Mouse (Mus musculus) lung, postnatal 0 days (tissue): Measurements from ENCODE around the gene Cdhr3. TPM values are rescaled to one million over a fixed set of nuclear protein-coding genes. Genes with fewer than 3 reads are reported as not detected.

Experiments
- ATAC-seq: fragments of 200-750 bp; cut with Nextera tagmentation; 2 replicates; pipeline ENCODE4 v1.8.0; 2017; ENCODE audit warnings: moderate library complexity
- DNase-seq: peaks from one replicate; pipeline ENCODE4 v3.0.0-alpha.2; 2016; ENCODE audit warnings: low spot score
- H3K27ac ChIP-seq: fragments of 300-500 bp; sonication (generic); 2 replicates; pipeline ENCODE4 v1.5.1; 2014; ENCODE audit warnings: antibody characterized with exemption, mild to moderate bottlenecking, low read length, mixed read lengths
- H3K27me3 ChIP-seq: fragments of 300-500 bp; sonication (generic); replicated peaks from 2 replicates; pipeline ENCODE4 v1.6.1; 2014; ENCODE audit warnings: low read length, mixed read lengths; ENCODE audit not compliant: insufficient read depth
- H3K36me3 ChIP-seq: fragments of 300-500 bp; sonication (generic); 2 replicates; pipeline ENCODE4 v1.6.1; 2014; ENCODE audit warnings: low read length, mixed read lengths; ENCODE audit not compliant: insufficient read depth
- H3K4me1 ChIP-seq: fragments of 300-500 bp; sonication (generic); 2 replicates; pipeline ENCODE4 v1.6.1; 2014; ENCODE audit warnings: antibody characterized with exemption, low read depth, low read length, mixed read lengths; ENCODE audit not compliant: insufficient read depth
- H3K4me2 ChIP-seq: fragments of 300-500 bp; sonication (generic); replicated peaks from 2 replicates; pipeline ENCODE4 v1.6.1; 2014; ENCODE audit warnings: low read depth, mild to moderate bottlenecking, low read length, moderate library complexity, mixed read lengths
- H3K4me3 ChIP-seq: fragments of 300-500 bp; sonication (generic); 2 replicates; pipeline ENCODE4 v1.5.1; 2014; ENCODE audit warnings: low read depth, low read length
- H3K9ac ChIP-seq: fragments of 300-500 bp; sonication (generic); replicated peaks from 2 replicates; pipeline ENCODE4 v1.6.1; 2014; ENCODE audit warnings: low read depth, mild to moderate bottlenecking
- H3K9me3 ChIP-seq: fragments of 300-500 bp; sonication (generic); 2 replicates; pipeline ENCODE4 v1.6.1; 2016; ENCODE audit warnings: low read length, mixed read lengths
- CTCF ChIP-seq: IDR thresholded peaks from 2 replicates; pipeline ENCODE4 v1.5.1; 2016; ENCODE audit warnings: antibody characterized with exemption, mild to moderate bottlenecking
- EP300 ChIP-seq: IDR thresholded peaks from 2 replicates; pipeline ENCODE4 v1.6.1; 2016; ENCODE audit warnings: antibody characterized with exemption, mild to moderate bottlenecking, control low read depth
- WGBS: fragments of 180-500 bp; shearing (Covaris S2); extraction: QIAGEN DNeasy Blood & Tissue Kit; methylation state at CpG from one replicate; pipeline ENCODE4 v1.1.7; 2014; 5-methylcytosine and 5-hydroxymethylcytosine counted together
- polyA plus RNA-seq: library from polyadenylated mRNA; unstranded; fragments of >200 nt; fragmentation: Nextera tagmentation; extraction: Ambion mirVana; gene quantifications from 2 replicates; pipeline ENCODE4 v1.2.1, GENCODE M21; 2015

Gene Cdhr3
- polyA plus RNA-seq, 1 experiment from 2014 or later: 5.6 TPM

DNA sequence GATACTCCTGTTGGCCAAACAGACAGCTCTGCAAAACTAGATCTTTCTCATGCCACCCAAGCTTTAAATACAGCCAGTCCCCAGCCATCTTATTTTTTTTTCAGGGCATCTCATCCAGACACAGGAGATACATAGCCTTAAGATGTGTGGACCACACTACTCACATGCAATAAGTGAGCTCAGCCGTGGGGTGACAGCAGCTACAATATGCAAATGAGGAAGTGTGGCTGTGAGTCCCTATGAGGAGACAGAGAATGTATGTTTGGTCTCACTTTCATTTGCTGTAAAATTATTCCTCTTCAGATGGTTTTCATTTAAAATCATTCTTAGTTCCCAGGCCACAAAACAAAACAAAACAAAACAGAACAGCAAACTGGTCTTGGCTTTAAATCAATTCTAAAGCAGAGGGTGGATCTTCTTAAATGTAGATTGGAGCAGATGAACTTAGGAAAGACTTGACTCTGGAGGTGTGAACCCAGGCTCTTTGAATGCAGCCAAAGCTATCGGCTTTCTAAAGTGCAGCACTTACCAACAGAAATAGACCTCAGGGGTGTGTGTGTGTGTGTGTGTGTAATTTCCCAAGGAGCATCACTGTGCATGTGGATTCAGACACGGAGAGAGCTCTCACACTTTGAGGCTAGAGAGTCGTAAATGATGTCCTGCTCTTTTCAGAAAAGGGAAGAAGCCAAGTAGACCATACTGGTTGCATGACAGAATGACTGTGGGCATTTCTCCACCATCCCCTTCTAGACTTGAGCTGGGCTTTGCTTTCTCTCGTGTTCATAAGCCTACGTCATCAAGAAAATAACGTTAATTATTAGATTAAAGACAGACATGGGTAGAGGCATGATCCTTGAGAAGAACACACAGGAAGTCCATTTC, 75.6 kb downstream of the Cdhr3 start:
- Histone ChIP-seq H3K27me3 (no peaks in the 10 kb centered on the region), H3K36me3 (no peaks in the 10 kb centered on the region), H3K4me2 (no peak overlapping the region), H3K4me3 (no peak overlapping the region), H3K9ac (no peak overlapping the region), H3K4me1 (peaks cover 4% of the 10 kb centered on the region; the same call in 1 of the 2 replicates), H3K27ac (no peak overlapping the region), H3K9me3 (no peaks in the 10 kb centered on the region)
- no peak for TF ChIP-seq EP300
- TF ChIP-seq CTCF: no peak
- WGBS: 61% methylated on average over 7 of the region's 7 CpGs
- no peak for DNase-seq
- ATAC-seq: no peak

DNA sequence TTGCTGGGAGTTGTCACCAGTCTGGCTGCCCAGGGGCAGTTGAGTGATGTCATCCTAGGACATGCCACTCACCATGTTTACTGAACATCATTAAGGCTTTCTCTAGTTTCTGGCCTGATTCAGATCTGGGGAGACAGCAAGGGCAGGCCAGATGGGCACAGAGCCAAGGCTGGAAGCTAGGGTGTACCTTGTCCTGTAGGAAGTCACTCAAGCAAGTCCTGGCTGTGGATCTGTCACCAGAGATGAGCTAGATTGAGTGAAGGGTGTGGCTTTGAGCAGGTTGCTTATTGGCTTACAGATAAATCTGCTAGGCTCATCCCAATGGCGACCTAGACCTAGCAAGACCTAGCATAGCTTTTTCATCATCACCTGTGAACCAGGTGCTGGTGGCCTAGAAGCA, 77.6 kb downstream of the Cdhr3 start:
- no peaks in the 10 kb centered on the region for H3K36me3 ChIP-seq
- DNase-seq (no peak), ATAC-seq (no peak)
- no peak overlapping the region for H3K9ac ChIP-seq
- no peak overlapping the region for H3K27ac ChIP-seq
- H3K9me3 ChIP-seq: no peaks in the 10 kb centered on the region
- no peak overlapping the region for H3K4me2 ChIP-seq
- no peaks in the 10 kb centered on the region for H3K27me3 ChIP-seq
- TF ChIP-seq CTCF (no peak), EP300 (no peak)
- WGBS: 60% methylated on average over 1 of the region's 1 CpGs
- H3K4me1 ChIP-seq: 0 out of 2 replicates have a peak, but pooled peaks cover under 1% of the 10 kb centered on the region
- no peak overlapping the region for H3K4me3 ChIP-seq

DNA sequence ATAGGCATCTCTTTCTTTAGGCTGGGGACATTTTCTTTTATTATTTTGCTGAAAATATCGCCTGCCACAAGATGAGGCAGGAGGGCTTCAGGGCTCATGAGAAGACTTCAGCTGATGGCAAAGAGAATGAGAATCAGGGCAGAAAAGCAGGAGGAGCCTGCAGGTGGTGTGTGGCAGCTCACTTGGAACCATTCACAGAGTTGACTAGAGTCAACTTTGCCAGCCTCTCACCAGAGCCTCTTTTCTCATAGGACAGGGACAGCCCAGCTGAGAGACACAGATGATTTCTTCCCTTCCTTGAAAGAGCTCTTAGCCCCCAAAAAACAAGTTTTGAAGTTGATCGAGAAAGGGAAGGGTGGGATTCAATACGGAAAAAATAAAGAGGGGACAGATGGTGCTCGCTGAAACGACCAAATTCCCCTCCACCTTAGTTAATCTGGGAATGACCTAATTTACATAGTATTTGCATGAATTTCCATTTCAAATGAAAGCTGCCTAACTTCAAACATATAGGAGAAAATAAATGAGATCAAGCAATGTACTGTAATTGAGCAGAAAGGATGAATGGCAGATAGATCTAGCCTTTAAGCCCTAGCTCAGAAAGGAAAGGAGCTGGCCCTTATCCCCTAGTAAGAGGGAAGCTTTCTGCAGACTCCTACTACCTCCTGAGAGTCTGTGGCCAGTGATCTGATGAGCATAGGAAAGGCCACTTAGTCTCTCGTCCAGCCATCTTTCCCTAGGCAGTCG, 78.5 kb downstream of the Cdhr3 start:
- 60% methylated on average over 7 of the region's 7 CpGs for WGBS
- no peak overlapping the region for H3K27ac ChIP-seq
- no peaks in the 10 kb centered on the region for H3K9me3 ChIP-seq
- no peak for DNase-seq
- no peak for TF ChIP-seq CTCF
- no peak for TF ChIP-seq EP300
- peaks cover 4% of the 10 kb centered on the region; the same call in 1 of the 2 replicates for H3K4me1 ChIP-seq
- no peak overlapping the region for H3K4me3 ChIP-seq
- H3K27me3 ChIP-seq: no peaks in the 10 kb centered on the region
- no peak overlapping the region for H3K9ac ChIP-seq
- no peaks in the 10 kb centered on the region for H3K36me3 ChIP-seq
- ATAC-seq: no peak
- H3K4me2 ChIP-seq: no peak overlapping the region

DNA sequence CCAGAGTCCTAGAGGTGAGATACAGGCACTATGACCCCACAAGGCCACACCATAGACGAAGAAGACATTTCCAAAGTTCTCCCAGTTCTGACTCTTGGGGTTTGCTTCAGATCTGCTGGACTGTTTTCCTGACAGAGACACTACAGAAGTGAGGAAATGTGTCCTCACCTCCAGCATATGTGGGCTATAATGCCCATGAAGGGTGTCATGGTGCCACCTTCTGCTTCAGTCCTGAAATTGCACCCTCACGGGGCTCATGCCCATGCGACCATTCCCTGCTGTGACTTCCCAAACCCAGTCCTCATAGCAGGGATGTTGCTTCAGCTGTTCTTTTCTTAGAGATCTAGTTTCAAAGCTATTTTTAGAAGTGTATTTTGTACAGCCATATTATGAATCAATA, 82.6 kb downstream of the Cdhr3 start:
- H3K27me3 ChIP-seq: no peaks in the 10 kb centered on the region
- ATAC-seq: peak; percentile 70
- DNase-seq: peak; percentile 85
- H3K4me1 ChIP-seq: peaks cover 5% of the 10 kb centered on the region; the same call in 1 of the 2 replicates
- no peak overlapping the region for H3K4me3 ChIP-seq
- H3K9me3 ChIP-seq: no peaks in the 10 kb centered on the region
- H3K27ac ChIP-seq: no peak overlapping the region
- H3K36me3 ChIP-seq: no peaks in the 10 kb centered on the region
- H3K4me2 ChIP-seq: no peak overlapping the region
- H3K9ac ChIP-seq: no peak overlapping the region
- 36% methylated on average over 3 of the region's 3 CpGs for WGBS
- TF ChIP-seq CTCF: peak; percentile 92
- TF ChIP-seq EP300: no peak

DNA sequence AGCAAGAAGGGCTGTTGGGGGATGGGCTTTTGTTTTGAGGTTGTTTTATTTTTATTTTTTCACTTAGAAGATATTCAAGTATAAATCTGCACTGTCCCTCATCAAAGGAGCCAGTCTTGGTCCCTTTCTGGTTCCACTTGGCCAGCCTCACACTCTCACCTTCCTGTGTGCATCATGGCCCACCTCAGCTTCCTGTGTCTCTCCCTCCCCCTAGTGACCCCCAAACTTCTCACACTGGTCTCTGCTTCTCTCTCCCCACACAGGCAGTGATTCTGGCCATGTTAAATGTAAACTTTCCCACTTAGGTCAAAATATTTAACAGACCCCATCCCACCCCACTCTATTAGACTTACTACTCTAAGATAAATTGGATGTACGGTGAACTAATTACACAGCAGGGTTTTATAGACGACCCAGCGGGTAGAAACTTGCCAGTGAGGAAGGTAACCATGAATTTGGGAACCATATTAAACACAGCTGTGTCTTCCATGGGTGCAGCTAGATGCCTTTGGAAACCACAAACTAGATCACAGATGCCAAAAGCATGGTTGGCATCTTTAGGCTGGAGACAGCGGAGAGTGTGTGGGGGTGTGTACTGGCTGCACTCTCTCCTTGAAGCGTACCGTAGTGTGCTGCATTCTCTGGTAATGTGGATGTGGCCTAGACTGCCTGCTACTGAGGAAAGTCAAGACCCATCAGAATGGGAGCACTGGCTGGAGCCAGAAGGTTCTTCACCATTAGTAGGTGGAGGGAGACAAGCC, 83.3 kb downstream of the Cdhr3 start:
- no peaks in the 10 kb centered on the region for H3K9me3 ChIP-seq
- 69% methylated on average over 6 of the region's 6 CpGs for WGBS
- DNase-seq: no peak
- TF ChIP-seq EP300 (no peak), CTCF (no peak)
- no peak overlapping the region for H3K4me3 ChIP-seq
- no peak overlapping the region for H3K4me2 ChIP-seq
- H3K36me3 ChIP-seq: no peaks in the 10 kb centered on the region
- H3K9ac ChIP-seq: no peak overlapping the region
- peaks cover 5% of the 10 kb centered on the region; the same call in 1 of the 2 replicates for H3K4me1 ChIP-seq
- H3K27ac ChIP-seq: peak overlapping the region; percentile 83
- H3K27me3 ChIP-seq: no peaks in the 10 kb centered on the region
- no peak for ATAC-seq
